Mouse (Mus musculus) megakaryocyte progenitor cell, adult 5-6 weeks (primary cell): ENCODE results near the gene Cdh4. TPM values are rescaled to one million over a fixed set of nuclear protein-coding genes. Genes with fewer than 3 reads are reported as not detected.

Experiments
- ATAC-seq: replicated peaks from 2 replicates; pipeline ENCODE4 v1.8.0; 2016; ENCODE audit warnings: mild to moderate bottlenecking, moderate TSS enrichment, inconsistent platforms; ENCODE audit not compliant: poor library complexity
- total RNA-seq, 2 experiments: library from RNA; stranded (forward) in 1 of 2; stranded (reverse) in 1 of 2; fragments of 157-497, 149-512 nt in 1 of 2; fragments of 200-1000 nt in 1 of 2; gene quantifications; 2 replicates each; pipeline versions ENCODE4 v1.2.3 to v1.2.4; 2015 to 2017

The Cdh4 gene
- total RNA-seq (2015): not detected in 2 replicates
- not detected in 2 replicates for total RNA-seq (2017)

- ATAC-seq: peak; percentile 59
Measured at GRCm38 (mm10) chr2:179442191-179442540, at the start of gene Cdh4. Gene Cdh4 (plus strand): TSS chr2:179442431.

GRCm38 (mm10) chr2:179395442-179395841 lies 46.8 kb upstream of the Cdh4 start:
- no peak for ATAC-seq

- no peak for ATAC-seq
Measured at GRCm38 (mm10) chr2:179399645-179400249, 42.5 kb upstream of the Cdh4 start.

GRCm38 (mm10) chr2:179410866-179411561 lies 31.2 kb upstream of the Cdh4 start:
- ATAC-seq: no peak

GRCm38 (mm10) chr2:179412966-179413365 lies 29.3 kb upstream of the Cdh4 start:
- no peak for ATAC-seq

- no peak for ATAC-seq
Measured at GRCm38 (mm10) chr2:179414253-179414652, 28.0 kb upstream of the Cdh4 start.

GRCm38 (mm10) chr2:179414704-179415103 lies 27.5 kb upstream of the Cdh4 start:
- no peak for ATAC-seq

- no peak for ATAC-seq
Measured at GRCm38 (mm10) chr2:179415892-179416403, 26.3 kb upstream of the Cdh4 start.

GRCm38 (mm10) chr2:179416587-179417227 lies 25.5 kb upstream of the Cdh4 start:
- no peak for ATAC-seq

- ATAC-seq: no peak
Measured at GRCm38 (mm10) chr2:179425602-179426001, 16.6 kb upstream of the Cdh4 start.

GRCm38 (mm10) chr2:179428889-179429288 lies 13.3 kb upstream of the Cdh4 start:
- no peak for ATAC-seq

- no peak for ATAC-seq
Measured at GRCm38 (mm10) chr2:179440161-179440560, 2.1 kb upstream of the Cdh4 start.

- ATAC-seq: no peak
Measured at GRCm38 (mm10) chr2:179441086-179441485, 1.1 kb upstream of the Cdh4 start.

- ATAC-seq: no peak
Measured at GRCm38 (mm10) chr2:179441717-179442116, 514 bp upstream of the Cdh4 start.

- ATAC-seq: peak; percentile 52
Measured at GRCm38 (mm10) chr2:179442541-179443225, 452 bp downstream of the Cdh4 start.

- ATAC-seq: peak; percentile 35; the same call in 1 of the 2 replicates
Measured at GRCm38 (mm10) chr2:179443226-179443815, 1.1 kb downstream of the Cdh4 start.

GRCm38 (mm10) chr2:179443959-179444358 lies 1.7 kb downstream of the Cdh4 start:
- ATAC-seq: no peak

GRCm38 (mm10) chr2:179448256-179448655 lies 6.0 kb downstream of the Cdh4 start:
- no peak for ATAC-seq

- ATAC-seq: no peak
Measured at GRCm38 (mm10) chr2:179449018-179449417, 6.8 kb downstream of the Cdh4 start.

GRCm38 (mm10) chr2:179459196-179459595 lies 17.0 kb downstream of the Cdh4 start:
- ATAC-seq: no peak

GRCm38 (mm10) chr2:179459606-179460005 lies 17.4 kb downstream of the Cdh4 start:
- ATAC-seq: no peak
